Mouse (Mus musculus): ENCODE data around the gene Nhlrc1. TPM values are rescaled to one million over a fixed set of nuclear protein-coding genes. Genes with fewer than 3 reads are reported as not detected.

Gene Nhlrc1
- 4.5 and 6.0 TPM in 2 replicates for polyA plus RNA-seq (2014; fragmentation: Nextera tagmentation; extraction: Ambion mirVana)

GRCm38 (mm10) chr13:47014334-47015194 lies at the start of gene Nhlrc1:
Nhlrc1 (minus strand) TSS chr13:47014850.
- WGBS: 4% methylated on average over 71 of the region's 73 CpGs
- H3K9ac ChIP-seq (ENCODE audit: low read length): peak within 1 kb of the TSS; percentile 71
- H3K4me2 ChIP-seq (ENCODE audit: low read length): peak within 1 kb of the TSS; percentile 98
- H3K27me3 ChIP-seq (ENCODE audit: control insufficient read depth, insufficient read depth, low read length): 0 out of 2 replicates have a peak, but pooled peaks cover 3% of the 10 kb centered on the region
- peaks cover 14% of the 10 kb centered on the region for H3K9me3 ChIP-seq (ENCODE audit: control insufficient read depth, low read length)
- peak; percentile 68 for ATAC-seq (ENCODE audit: insufficient number of reproducible peaks, insufficient read depth, low FRiP score, low read depth)
- no peaks in the 10 kb centered on the region for H3K36me3 ChIP-seq (ENCODE audit: control insufficient read depth, insufficient read depth, low read length)
- H3K4me1 ChIP-seq (ENCODE audit: control insufficient read depth in 2 of 2, insufficient read depth in 2 of 2, low read length in 2 of 2): peaks cover 5 to 6% of the 10 kb centered on the region in 2 experiments; a peak in 3 of 4 replicates
- H3K4me3 ChIP-seq (ENCODE audit: control insufficient read depth in 1 of 2, insufficient read depth in 1 of 2, low read depth in 1 of 2, low read length in 2 of 2): peak within 1 kb of the TSS; percentile 51 to 58
- no peak within 1 kb of the TSS for H3K27ac ChIP-seq (replicated peaks in 1 of 2; ENCODE audit: control insufficient read depth in 1 of 2, insufficient read depth in 1 of 2, low read depth in 2 of 2, low read length in 2 of 2)

- ATAC-seq (ENCODE audit: insufficient number of reproducible peaks, insufficient read depth, low FRiP score, low read depth): no peak
- H3K27ac ChIP-seq (replicated peaks in 1 of 2; ENCODE audit: control insufficient read depth in 1 of 2, insufficient read depth in 1 of 2, low read depth in 2 of 2, low read length in 2 of 2): no peak overlapping the region
- no peak overlapping the region for H3K9ac ChIP-seq (ENCODE audit: low read length)
- H3K4me3 ChIP-seq (ENCODE audit: control insufficient read depth in 1 of 2, insufficient read depth in 1 of 2, low read depth in 1 of 2, low read length in 2 of 2): no peak overlapping the region
- WGBS: 76% methylated on average over 15 of the region's 15 CpGs
- H3K36me3 ChIP-seq (ENCODE audit: control insufficient read depth, insufficient read depth, low read length): peaks cover 31% of the 10 kb centered on the region; the same call in 1 of the 2 replicates
- H3K9me3 ChIP-seq (ENCODE audit: control insufficient read depth, low read length): no peaks in the 10 kb centered on the region
- peaks cover 0 to 3% of the 10 kb centered on the region in 2 experiments; a peak in 1 of 4 replicates for H3K4me1 ChIP-seq (ENCODE audit: control insufficient read depth in 2 of 2, insufficient read depth in 2 of 2, low read length in 2 of 2)
- no peaks in the 10 kb centered on the region for H3K27me3 ChIP-seq (ENCODE audit: control insufficient read depth, insufficient read depth, low read length)
- no peak overlapping the region for H3K4me2 ChIP-seq (ENCODE audit: low read length)
Measured at GRCm38 (mm10) chr13:47063985-47064760, 49.5 kb upstream of the Nhlrc1 start.

- Histone ChIP-seq H3K4me1 (ENCODE audit: control insufficient read depth in 2 of 2, insufficient read depth in 2 of 2, low read length in 2 of 2) (peaks cover 0 to 3% of the 10 kb centered on the region in 2 experiments; a peak in 1 of 4 replicates), H3K9me3 (ENCODE audit: control insufficient read depth, low read length) (no peaks in the 10 kb centered on the region), H3K9ac (ENCODE audit: low read length) (no peak overlapping the region), H3K4me2 (ENCODE audit: low read length) (no peak overlapping the region), H3K4me3 (ENCODE audit: control insufficient read depth in 1 of 2, insufficient read depth in 1 of 2, low read depth in 1 of 2, low read length in 2 of 2) (no peak overlapping the region), H3K27ac (replicated peaks in 1 of 2; ENCODE audit: control insufficient read depth in 1 of 2, insufficient read depth in 1 of 2, low read depth in 2 of 2, low read length in 2 of 2) (no peak overlapping the region), H3K36me3 (ENCODE audit: control insufficient read depth, insufficient read depth, low read length) (peaks cover 26% of the 10 kb centered on the region; the same call in 1 of the 2 replicates), H3K27me3 (ENCODE audit: control insufficient read depth, insufficient read depth, low read length) (no peaks in the 10 kb centered on the region)
- WGBS: 94% methylated on average over 17 of the region's 17 CpGs
- ATAC-seq (ENCODE audit: insufficient number of reproducible peaks, insufficient read depth, low FRiP score, low read depth): no peak
Measured at GRCm38 (mm10) chr13:47062756-47063155, 48.1 kb upstream of the Nhlrc1 start.

- H3K9me3 ChIP-seq (ENCODE audit: control insufficient read depth, low read length): no peaks in the 10 kb centered on the region
- peaks cover 37% of the 10 kb centered on the region for H3K36me3 ChIP-seq (ENCODE audit: control insufficient read depth, insufficient read depth, low read length)
- H3K4me1 ChIP-seq (ENCODE audit: control insufficient read depth in 2 of 2, insufficient read depth in 2 of 2, low read length in 2 of 2): no peaks in the 10 kb centered on the region
- no peak overlapping the region for H3K4me2 ChIP-seq (ENCODE audit: low read length)
- no peak overlapping the region for H3K4me3 ChIP-seq (ENCODE audit: control insufficient read depth in 1 of 2, insufficient read depth in 1 of 2, low read depth in 1 of 2, low read length in 2 of 2)
- ATAC-seq (ENCODE audit: insufficient number of reproducible peaks, insufficient read depth, low FRiP score, low read depth): no peak
- H3K27me3 ChIP-seq (ENCODE audit: control insufficient read depth, insufficient read depth, low read length): no peaks in the 10 kb centered on the region
- no peak overlapping the region for H3K27ac ChIP-seq (replicated peaks in 1 of 2; ENCODE audit: control insufficient read depth in 1 of 2, insufficient read depth in 1 of 2, low read depth in 2 of 2, low read length in 2 of 2)
- WGBS: 84% methylated on average over 5 of the region's 5 CpGs
- no peak overlapping the region for H3K9ac ChIP-seq (ENCODE audit: low read length)
Measured at GRCm38 (mm10) chr13:47056781-47057180, 42.1 kb upstream of the Nhlrc1 start.

GRCm38 (mm10) chr13:47056126-47056525 lies 41.5 kb upstream of the Nhlrc1 start:
- H3K27ac ChIP-seq (replicated peaks in 1 of 2; ENCODE audit: control insufficient read depth in 1 of 2, insufficient read depth in 1 of 2, low read depth in 2 of 2, low read length in 2 of 2): no peak overlapping the region
- no peak overlapping the region for H3K4me2 ChIP-seq (ENCODE audit: low read length)
- H3K36me3 ChIP-seq (ENCODE audit: control insufficient read depth, insufficient read depth, low read length): peaks cover 37% of the 10 kb centered on the region
- H3K9me3 ChIP-seq (ENCODE audit: control insufficient read depth, low read length): no peaks in the 10 kb centered on the region
- peaks cover 0 to under 1% of the 10 kb centered on the region in 2 experiments; a peak in 2 of 4 replicates for H3K4me1 ChIP-seq (ENCODE audit: control insufficient read depth in 2 of 2, insufficient read depth in 2 of 2, low read length in 2 of 2)
- no peaks in the 10 kb centered on the region for H3K27me3 ChIP-seq (ENCODE audit: control insufficient read depth, insufficient read depth, low read length)
- WGBS: 76% methylated on average over 11 of the region's 11 CpGs
- H3K9ac ChIP-seq (ENCODE audit: low read length): no peak overlapping the region
- ATAC-seq (ENCODE audit: insufficient number of reproducible peaks, insufficient read depth, low FRiP score, low read depth): no peak
- no peak overlapping the region for H3K4me3 ChIP-seq (ENCODE audit: control insufficient read depth in 1 of 2, insufficient read depth in 1 of 2, low read depth in 1 of 2, low read length in 2 of 2)

- H3K27me3 ChIP-seq (ENCODE audit: control insufficient read depth, insufficient read depth, low read length): no peaks in the 10 kb centered on the region
- 76% methylated on average over 10 of the region's 10 CpGs for WGBS
- H3K4me1 ChIP-seq (ENCODE audit: control insufficient read depth in 2 of 2, insufficient read depth in 2 of 2, low read length in 2 of 2): peaks cover 2 to 13% of the 10 kb centered on the region in 2 experiments; a peak in 2 of 4 replicates
- no peak overlapping the region for H3K27ac ChIP-seq (replicated peaks in 1 of 2; ENCODE audit: control insufficient read depth in 1 of 2, insufficient read depth in 1 of 2, low read depth in 2 of 2, low read length in 2 of 2)
- no peak overlapping the region for H3K9ac ChIP-seq (ENCODE audit: low read length)
- no peak overlapping the region for H3K4me2 ChIP-seq (ENCODE audit: low read length)
- H3K9me3 ChIP-seq (ENCODE audit: control insufficient read depth, low read length): no peaks in the 10 kb centered on the region
- H3K4me3 ChIP-seq (ENCODE audit: control insufficient read depth in 1 of 2, insufficient read depth in 1 of 2, low read depth in 1 of 2, low read length in 2 of 2): no peak overlapping the region
- ATAC-seq (ENCODE audit: insufficient number of reproducible peaks, insufficient read depth, low FRiP score, low read depth): no peak
- peaks cover 36% of the 10 kb centered on the region for H3K36me3 ChIP-seq (ENCODE audit: control insufficient read depth, insufficient read depth, low read length)
Measured at GRCm38 (mm10) chr13:47053971-47054370, 39.3 kb upstream of the Nhlrc1 start.

GRCm38 (mm10) chr13:47050009-47050408 lies 35.4 kb upstream of the Nhlrc1 start:
- Histone ChIP-seq H3K9ac (ENCODE audit: low read length) (no peak overlapping the region), H3K4me2 (ENCODE audit: low read length) (no peak overlapping the region), H3K4me1 (ENCODE audit: control insufficient read depth in 2 of 2, insufficient read depth in 2 of 2, low read length in 2 of 2) (peaks cover 2 to 13% of the 10 kb centered on the region in 2 experiments; a peak in 2 of 4 replicates), H3K4me3 (ENCODE audit: control insufficient read depth in 1 of 2, insufficient read depth in 1 of 2, low read depth in 1 of 2, low read length in 2 of 2) (no peak overlapping the region), H3K27ac (replicated peaks in 1 of 2; ENCODE audit: control insufficient read depth in 1 of 2, insufficient read depth in 1 of 2, low read depth in 2 of 2, low read length in 2 of 2) (no peak overlapping the region), H3K27me3 (ENCODE audit: control insufficient read depth, insufficient read depth, low read length) (no peaks in the 10 kb centered on the region), H3K9me3 (ENCODE audit: control insufficient read depth, low read length) (no peaks in the 10 kb centered on the region), H3K36me3 (ENCODE audit: control insufficient read depth, insufficient read depth, low read length) (peaks cover 37% of the 10 kb centered on the region)
- WGBS: 27% methylated on average over 4 of the region's 4 CpGs
- no peak for ATAC-seq (ENCODE audit: insufficient number of reproducible peaks, insufficient read depth, low FRiP score, low read depth)

Measured in heart, embryonic 14.5 days (tissue).